Mouse (Mus musculus) hindbrain, embryonic 12.5 days (tissue): ENCODE data around the gene Lce1b. TPM values are rescaled to one million over a fixed set of nuclear protein-coding genes. Genes with fewer than 3 reads are reported as not detected.

Experiments used
- ATAC-seq: fragments of 200-750 bp; cut with Nextera tagmentation; 2 replicates; pipeline ENCODE4 v1.8.0; 2017; ENCODE audit warnings: moderate TSS enrichment; ENCODE audit not compliant: low FRiP score
- H3K27ac ChIP-seq: fragments of 300-500 bp; sonication (generic); 2 replicates; pipeline ENCODE4 v1.5.1; 2016; ENCODE audit warnings: mild to moderate bottlenecking
- H3K27me3 ChIP-seq: fragments of 300-500 bp; sonication (generic); 2 replicates; pipeline ENCODE4 v1.6.1; 2016; ENCODE audit warnings: mild to moderate bottlenecking
- H3K36me3 ChIP-seq: fragments of 300-500 bp; sonication (generic); 2 replicates; pipeline ENCODE4 v1.6.1; 2016; ENCODE audit warnings: mild to moderate bottlenecking
- H3K4me1 ChIP-seq: fragments of 300-500 bp; sonication (generic); 2 replicates; pipeline ENCODE4 v1.6.1; 2016
- H3K4me2 ChIP-seq: fragments of 300-500 bp; sonication (generic); replicated peaks from 2 replicates; pipeline ENCODE4 v1.6.1; 2016; ENCODE audit warnings: mild to moderate bottlenecking
- H3K4me3 ChIP-seq: fragments of 300-500 bp; sonication (generic); 2 replicates; pipeline ENCODE4 v1.5.1; 2016; ENCODE audit warnings: mild to moderate bottlenecking
- H3K9ac ChIP-seq: fragments of 300-500 bp; sonication (generic); 2 replicates; pipeline ENCODE4 v1.6.1; 2016; ENCODE audit warnings: mild to moderate bottlenecking, moderate library complexity
- H3K9me3 ChIP-seq: fragments of 300-500 bp; sonication (generic); replicated peaks from 2 replicates; pipeline ENCODE4 v1.6.1; 2016; ENCODE audit warnings: mild to moderate bottlenecking
- polyA plus RNA-seq: library from polyadenylated mRNA; unstranded; fragments of >200 nt; fragmentation: Nextera tagmentation; extraction: Ambion mirVana; gene quantifications from 2 replicates; pipeline ENCODE4 v1.2.1, GENCODE M21; 2016

Lce1b gene
- polyA plus RNA-seq, 1 experiment from 2014 or later = not detected

GRCm38 (mm10) chr3:92607392-92607791, 49.3 kb downstream of the Lce1b start, which contains the start of gene 2210017I01Rik:
Gene 2210017I01Rik (minus strand): TSS chr3:92607492.
- H3K27me3 ChIP-seq = no peaks in the 10 kb centered on the region
- H3K9ac ChIP-seq = no peak within 1 kb of the TSS
- no peaks in the 10 kb centered on the region for H3K4me1 ChIP-seq
- no peak within 1 kb of the TSS for H3K27ac ChIP-seq
- no peaks in the 10 kb centered on the region for H3K9me3 ChIP-seq
- no peaks in the 10 kb centered on the region for H3K36me3 ChIP-seq
- H3K4me2 ChIP-seq = no peak within 1 kb of the TSS
- H3K4me3 ChIP-seq = no peak within 1 kb of the TSS
- no peak for ATAC-seq

Other genes with a start within 250 kb of the Lce1b start
- gene Sprr2i, start 248.9 kb downstream of the Lce1b start, polyA plus RNA-seq = not detected in 2 replicates
- not detected in 2 replicates for gene Sprr2j-ps, start 238.8 kb downstream of the Lce1b start, polyA plus RNA-seq
- gene Gm9774, start 227.5 kb downstream of the Lce1b start, polyA plus RNA-seq = 8.3 and 10.0 TPM in 2 replicates
- not detected in 2 replicates for gene Sprr2k, start 224.3 kb downstream of the Lce1b start, polyA plus RNA-seq
- gene Sprr1b, start 218.1 kb downstream of the Lce1b start, polyA plus RNA-seq = not detected in 2 replicates
- gene Sprr3, start 198.2 kb downstream of the Lce1b start, polyA plus RNA-seq = not detected in 2 replicates
- not detected in 2 replicates for gene Sprr1a, start 171.0 kb downstream of the Lce1b start, polyA plus RNA-seq
- not detected in 2 replicates for gene Sprr4, start 156.4 kb downstream of the Lce1b start, polyA plus RNA-seq
- not detected in 2 replicates for gene 2310046K23Rik, start 122.4 kb downstream of the Lce1b start, polyA plus RNA-seq
- gene Ivl, start 83.2 kb downstream of the Lce1b start, polyA plus RNA-seq = 0.14 TPM in 1 of 2 replicates, not detected in the other
- gene Smcp, start 67.9 kb downstream of the Lce1b start, polyA plus RNA-seq = not detected in 2 replicates
- gene 2210017I01Rik, start 49.4 kb downstream of the Lce1b start, polyA plus RNA-seq = not detected in 2 replicates
- gene Lce6a, start 35.3 kb downstream of the Lce1b start, polyA plus RNA-seq = not detected in 2 replicates
- gene Lce1a1, start 8.6 kb downstream of the Lce1b start, polyA plus RNA-seq = not detected in 2 replicates
- gene Lce1a2, start 13.4 kb upstream of the Lce1b start, polyA plus RNA-seq = not detected in 2 replicates
- gene Lce1c, start 22.3 kb upstream of the Lce1b start, polyA plus RNA-seq = not detected in 2 replicates
- not detected in 2 replicates for gene Lce1d, start 30.3 kb upstream of the Lce1b start, polyA plus RNA-seq
- not detected in 2 replicates for gene Lce1e, start 52.1 kb upstream of the Lce1b start, polyA plus RNA-seq
- gene Lce1f, start 63.4 kb upstream of the Lce1b start, polyA plus RNA-seq = not detected in 2 replicates
- not detected in 2 replicates for gene Gm38119, start 82.2 kb upstream of the Lce1b start, polyA plus RNA-seq
- not detected in 2 replicates for gene Lce1g, start 95.4 kb upstream of the Lce1b start, polyA plus RNA-seq
- gene Lce1h, start 108.1 kb upstream of the Lce1b start, polyA plus RNA-seq = not detected in 2 replicates
- not detected in 2 replicates for gene Lce1i, start 122.0 kb upstream of the Lce1b start, polyA plus RNA-seq
- not detected in 2 replicates for gene Lce1j, start 133.6 kb upstream of the Lce1b start, polyA plus RNA-seq
- gene Lce1k, start 151.0 kb upstream of the Lce1b start, polyA plus RNA-seq = not detected in 2 replicates
- gene Kprp, start 170.3 kb upstream of the Lce1b start, polyA plus RNA-seq = not detected in 2 replicates
- not detected in 2 replicates for gene Lce1l, start 194.4 kb upstream of the Lce1b start, polyA plus RNA-seq
- gene 2310050C09Rik, start 213.3 kb upstream of the Lce1b start, polyA plus RNA-seq = not detected in 2 replicates